ENCODE assay signal across 24 mouse cellular contexts in genomic region chr16:16573167-16573566, GRCm38 (mm10). TPM values are rescaled to one million over a fixed set of nuclear protein-coding genes. Genes with fewer than 3 reads are reported as not detected.
DNase-seq lines count a peak whose midpoint lies in the region; ATAC-seq and TF ChIP-seq lines count a peak whose summit lies in the region.
"Had no signal": no experiment of that assay in that cellular context is flagged by ENCODE, and none has a peak within 500 bp of the region (broad histone marks: within the 10 kb centered on the region; RNA-seq: fewer than 3 reads in every experiment).

No protein-coding gene starts in this region.

- peak overlapping the region; percentile 25; the same call in 1 of the 2 replicates for H3K27ac ChIP-seq in liver, embryonic 16.5 days (ENCODE audit: low read length)
- H3K27ac ChIP-seq in liver, embryonic 12.5 days, result no peak overlapping the region
- H3K27ac ChIP-seq in bone marrow macrophage, adult 2 months (ENCODE audit: insufficient read depth, low read depth, low read length), result peak overlapping the region; percentile 98
- H3K27ac ChIP-seq: forebrain, embryonic 10.5 days; forebrain, embryonic 13.5 days; gastrocnemius, adult 2 months; heart, embryonic 13.5 days; hindbrain, embryonic 10.5 days; hindbrain, embryonic 13.5 days; intestine, embryonic 15.5 days had no signal

- H3K27me3 ChIP-seq in liver, embryonic 16.5 days (ENCODE audit: control insufficient read depth, insufficient read depth, low read depth, low read length), result no peaks in the 10 kb centered on the region
- H3K27me3 ChIP-seq in liver, embryonic 12.5 days (replicated peaks), result no peaks in the 10 kb centered on the region
- H3K27me3 ChIP-seq: forebrain, embryonic 13.5 days; heart, embryonic 13.5 days; hindbrain, embryonic 13.5 days; intestine, embryonic 15.5 days had no signal

- intact Hi-C loops in heart, postnatal 14 days (cut with DNase I), result no loop called here

- no peak overlapping the region for H3K9ac ChIP-seq in liver, embryonic 16.5 days (ENCODE audit: low read depth, low read length)
- no peak overlapping the region for H3K9ac ChIP-seq in liver, embryonic 12.5 days
- H3K9ac ChIP-seq: forebrain, embryonic 13.5 days; heart, embryonic 13.5 days; hindbrain, embryonic 13.5 days; intestine, embryonic 15.5 days had no signal

- TF ChIP-seq POLR2A in bone marrow macrophage, adult 2 months (IDR thresholded peaks at IDR 0.05; ENCODE audit: borderline replicate concordance, low read depth, low read length), result no peak

- H3K9me3 ChIP-seq in liver, embryonic 16.5 days (replicated peaks; ENCODE audit: control insufficient read depth, low read length), result no peaks in the 10 kb centered on the region
- H3K9me3 ChIP-seq in liver, embryonic 12.5 days (replicated peaks), result no peaks in the 10 kb centered on the region
- H3K9me3 ChIP-seq: forebrain, embryonic 10.5 days; forebrain, embryonic 13.5 days; heart, embryonic 13.5 days; hindbrain, embryonic 10.5 days; hindbrain, embryonic 13.5 days; intestine, embryonic 15.5 days had no signal

- H3K4me1 ChIP-seq in liver, embryonic 16.5 days (ENCODE audit: control insufficient read depth, low read depth, low read length), result no peaks in the 10 kb centered on the region
- H3K4me1 ChIP-seq in liver, embryonic 12.5 days, result no peaks in the 10 kb centered on the region
- peaks cover 40% of the 10 kb centered on the region for H3K4me1 ChIP-seq in bone marrow macrophage, adult 2 months (ENCODE audit: control insufficient read depth, insufficient read depth, low read length)
- H3K4me1 ChIP-seq: forebrain, embryonic 10.5 days; forebrain, embryonic 13.5 days; heart, embryonic 13.5 days; hindbrain, embryonic 10.5 days; hindbrain, embryonic 13.5 days; intestine, embryonic 15.5 days had no signal

- WGBS in liver, embryonic 16.5 days (ENCODE audit: insufficient replicate concordance), result 72% methylated on average over 1 of the region's 1 CpGs
- WGBS in liver, embryonic 12.5 days (ENCODE audit: insufficient replicate concordance), result 65% methylated on average over 1 of the region's 1 CpGs

- H3K4me3 ChIP-seq in liver, embryonic 16.5 days (ENCODE audit: low read depth, low read length), result no peak overlapping the region
- no peak overlapping the region for H3K4me3 ChIP-seq in liver, embryonic 12.5 days
- no peak overlapping the region for H3K4me3 ChIP-seq in bone marrow macrophage, adult 2 months (ENCODE audit: insufficient read depth, low read length)
- H3K4me3 ChIP-seq: forebrain, embryonic 10.5 days; forebrain, embryonic 13.5 days; gastrocnemius, adult 2 months; heart, embryonic 13.5 days; hindbrain, embryonic 10.5 days; hindbrain, embryonic 13.5 days; intestine, embryonic 15.5 days had no signal

- H3K36me3 ChIP-seq in liver, embryonic 16.5 days (ENCODE audit: control insufficient read depth, insufficient read depth), result no peaks in the 10 kb centered on the region
- H3K36me3 ChIP-seq in liver, embryonic 12.5 days, result no peaks in the 10 kb centered on the region
- H3K36me3 ChIP-seq: forebrain, embryonic 10.5 days; heart, embryonic 13.5 days; hindbrain, embryonic 10.5 days; hindbrain, embryonic 13.5 days; intestine, embryonic 15.5 days had no signal

- TF ChIP-seq CTCF in bone marrow macrophage, adult 2 months (IDR thresholded peaks at IDR 0.05; ENCODE audit: low read depth, low read length), result no peak

- no peak for DNase-seq in heart, postnatal 14 days
- DNase-seq in right cerebral cortex, postnatal 25 days, result no peak
- DNase-seq: adrenal gland, adult 8-10 months; adrenal gland, postnatal 25 days; cerebellum, adult 18-20 months; cerebellum, adult 9-11 months; cerebellum, postnatal 25 days; gastrocnemius, adult 2 months; gastrocnemius, postnatal 14 days; heart, adult 18-20 months had no signal

- no peak for ATAC-seq in liver, embryonic 16.5 days (ENCODE audit: low read depth)
- no peak for ATAC-seq in liver, embryonic 12.5 days
- ATAC-seq in hematopoietic stem cell, adult 5-6 weeks (replicated peaks in 1 of 2; ENCODE audit: insufficient read depth in 1 of 2, low FRiP score in 2 of 2, low TSS enrichment in 1 of 2, low read depth in 1 of 2, poor library complexity in 2 of 2, severe bottlenecking in 2 of 2), result peak; percentile 33 to 47; a peak in 3 of 4 replicates
- peak; percentile 29 for ATAC-seq in megakaryocyte progenitor cell, adult 5-6 weeks (replicated peaks; ENCODE audit: poor library complexity)
- ATAC-seq: activated CD4-positive, CD25-positive, alpha-beta regulatory T cell, adult 4 months; forebrain, embryonic 13.5 days; forebrain, embryonic 16.5 days; hindbrain, embryonic 16.5 days; intestine, embryonic 15.5 days had no signal

- H3K4me2 ChIP-seq in liver, embryonic 16.5 days (ENCODE audit: low read depth, low read length), result no peak overlapping the region
- H3K4me2 ChIP-seq in liver, embryonic 12.5 days, result no peak overlapping the region
- H3K4me2 ChIP-seq: forebrain, embryonic 13.5 days; heart, embryonic 13.5 days; hindbrain, embryonic 13.5 days; intestine, embryonic 15.5 days had no signal

RNA-seq across cellular contexts. Expression of gene Fgd4, which starts 27.2 kb away (rescaled TPM):
- 2.7 TPM in 2 replicates for polyA plus RNA-seq in liver, embryonic 16.5 days (2015; fragmentation: Nextera tagmentation; extraction: Ambion mirVana)
- 2.5 and 3.2 TPM in 2 replicates for polyA plus RNA-seq in liver, embryonic 12.5 days (2016; fragmentation: Nextera tagmentation; extraction: Ambion mirVana)
- 90.8 and 97.9 TPM in 2 replicates for polyA plus RNA-seq in bone marrow macrophage, adult 2 months (2012; ENCODE audit: insufficient read depth, insufficient read length, missing spikeins)
- total RNA-seq in hematopoietic stem cell, adult 5-6 weeks (2017), result 39.8 and 42.9 TPM in 2 replicates
- 24.6 and 24.7 TPM in 2 replicates for total RNA-seq in megakaryocyte progenitor cell, adult 5-6 weeks (2015)
- total RNA-seq in megakaryocyte progenitor cell, adult 5-6 weeks (2017), result 31.9 and 32.3 TPM in 2 replicates
- 10 to 100 TPM; 41.0 to 44.3 TPM for total RNA-seq in heart, postnatal 14 days (2021)

Comparison
In these comparisons a context has a peak if more than half of its experiments do, and no peak if none do; other contexts are left out.
1. ATAC-seq: peak in hematopoietic stem cell, adult 5-6 weeks (2 of 2) and megakaryocyte progenitor cell, adult 5-6 weeks (single experiment); none in liver, embryonic 16.5 days (single experiment) and liver, embryonic 12.5 days (single experiment).